ENCODE assay signal across 28 mouse cellular contexts in the genomic region with DNA sequence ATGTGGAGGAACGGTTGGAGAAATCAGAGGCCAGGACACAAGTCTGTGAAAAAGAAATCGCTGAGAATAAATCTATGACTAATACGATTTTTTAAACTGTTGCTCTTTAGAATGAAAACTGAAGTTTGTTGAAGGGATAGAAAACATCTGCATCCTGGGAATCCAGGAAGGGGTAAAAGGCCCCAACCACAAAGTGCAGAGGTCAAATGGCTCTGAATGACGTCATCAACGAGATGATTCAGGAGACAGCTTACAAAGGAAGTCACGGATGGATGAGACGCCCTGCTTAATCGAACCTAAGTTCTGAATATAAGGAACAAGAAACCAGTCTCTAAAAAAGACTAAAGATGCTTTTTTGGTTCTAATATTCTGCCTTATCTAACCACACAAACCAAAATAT. TPM values are rescaled to one million over a fixed set of nuclear protein-coding genes. Genes with fewer than 3 reads are reported as not detected.
DNase-seq lines count a peak whose midpoint lies in the region; TF ChIP-seq lines count a peak whose summit lies in the region.
"Had no signal": no experiment of that assay in that cellular context is flagged by ENCODE, and none has a peak within 500 bp of the region (broad histone marks: within the 10 kb centered on the region; RNA-seq: fewer than 3 reads in every experiment).

No protein-coding gene starts in this region.

- DNase-seq in kidney, adult 2 months, result peak; percentile 31
- DNase-seq in kidney, postnatal 4 days, result no peak
- peak; percentile 31 for DNase-seq in kidney, postnatal 10 days
- DNase-seq in kidney, adult 18-20 months, result no peak
- DNase-seq in 3T3-L1 (ENCODE audit: low read depth, low spot score), result peak; percentile 78
- DNase-seq in NIH3T3 (ENCODE audit: low read depth), result peak; percentile 70
- DNase-seq in hindbrain, embryonic 10.5 days (ENCODE audit: low spot score), result no peak
- DNase-seq: adrenal gland, postnatal 10 days; adrenal gland, postnatal 36 days; cerebellum, adult 2 months; cerebellum, postnatal 10 days; cerebellum, postnatal 36 days; embryo, embryonic 11 days; gastrocnemius, postnatal 10 days; gastrocnemius, postnatal 36 days; heart, adult 2 months; heart, postnatal 14 days; heart, postnatal 4 days had no signal

- H3K36me3 ChIP-seq in kidney, adult 2 months (ENCODE audit: control insufficient read depth, insufficient read depth, low read length), result no peaks in the 10 kb centered on the region; the same call in 1 of the 2 replicates
- peaks cover 85% of the 10 kb centered on the region for H3K36me3 ChIP-seq in hindbrain, embryonic 10.5 days

- no peak overlapping the region for H3K4me3 ChIP-seq in kidney, adult 2 months (ENCODE audit: insufficient read depth, low read depth, low read length)
- H3K4me3 ChIP-seq in hindbrain, embryonic 10.5 days, result no peak overlapping the region
- H3K4me3 ChIP-seq: embryonic facial prominence, embryonic 10.5 days; embryonic facial prominence, embryonic 13.5 days; erythroblast, embryonic 14.5 days; forebrain, embryonic 12.5 days; forebrain, embryonic 15.5 days; heart, adult 2 months; heart, embryonic 10.5 days; heart, embryonic 13.5 days; hindbrain, embryonic 12.5 days; hindbrain, embryonic 15.5 days had no signal

- no peak overlapping the region for H3K27ac ChIP-seq in kidney, adult 2 months (ENCODE audit: insufficient read depth, low read depth, low read length)
- no peak overlapping the region for H3K27ac ChIP-seq in hindbrain, embryonic 10.5 days
- H3K27ac ChIP-seq: embryonic facial prominence, embryonic 10.5 days; embryonic facial prominence, embryonic 13.5 days; forebrain, embryonic 12.5 days; forebrain, embryonic 15.5 days; heart, adult 2 months; heart, embryonic 10.5 days; heart, embryonic 13.5 days; hindbrain, embryonic 12.5 days; hindbrain, embryonic 15.5 days had no signal

- TF ChIP-seq POLR2A in kidney, adult 2 months (IDR thresholded peaks at IDR 0.05; ENCODE audit: low read depth, low read length), result no peak

- H3K27me3 ChIP-seq in kidney, adult 2 months (replicated peaks; ENCODE audit: control insufficient read depth, insufficient read depth, low read length), result no peaks in the 10 kb centered on the region
- no peaks in the 10 kb centered on the region for H3K27me3 ChIP-seq in hindbrain, embryonic 10.5 days (ENCODE audit: insufficient read depth, poor library complexity, severe bottlenecking)
- H3K27me3 ChIP-seq: embryonic facial prominence, embryonic 13.5 days; forebrain, embryonic 12.5 days; forebrain, embryonic 15.5 days; heart, embryonic 13.5 days; hindbrain, embryonic 12.5 days; hindbrain, embryonic 15.5 days; Patski had no signal

- H3K4me1 ChIP-seq in kidney, adult 2 months (ENCODE audit: control insufficient read depth, insufficient read depth, low read length), result no peaks in the 10 kb centered on the region
- no peaks in the 10 kb centered on the region for H3K4me1 ChIP-seq in hindbrain, embryonic 10.5 days (replicated peaks)
- H3K4me1 ChIP-seq: embryonic facial prominence, embryonic 10.5 days; embryonic facial prominence, embryonic 13.5 days; forebrain, embryonic 12.5 days; forebrain, embryonic 15.5 days; heart, embryonic 10.5 days; heart, embryonic 13.5 days; hindbrain, embryonic 12.5 days; hindbrain, embryonic 15.5 days had no signal

- 55% methylated on average over 8 of the region's 8 CpGs for WGBS in kidney, adult 2 months
- 80% methylated on average over 8 of the region's 8 CpGs for WGBS in hindbrain, embryonic 10.5 days

- H3K9me3 ChIP-seq in hindbrain, embryonic 10.5 days, result no peaks in the 10 kb centered on the region
- H3K9me3 ChIP-seq: embryonic facial prominence, embryonic 10.5 days; embryonic facial prominence, embryonic 13.5 days; forebrain, embryonic 12.5 days; forebrain, embryonic 15.5 days; heart, embryonic 10.5 days; heart, embryonic 13.5 days; hindbrain, embryonic 12.5 days; hindbrain, embryonic 15.5 days had no signal

- TF ChIP-seq CTCF in kidney, adult 2 months (conservative IDR thresholded peaks at IDR 0.05; ENCODE audit: insufficient read depth, insufficient read length, low read depth, low read length), result no peak

RNA-seq across cellular contexts. Expression of gene Rev1, which starts 48.3 kb away (rescaled TPM):
- 7.7 and 8.4 TPM in 2 replicates for polyA plus RNA-seq in kidney, adult 2 months (2012; rRNA removed)
- polyA plus RNA-seq in hindbrain, embryonic 10.5 days (2016; fragmentation: Nextera tagmentation; extraction: Ambion mirVana), result 32.4 and 32.6 TPM in 2 replicates

Comparison
In these comparisons a context has a peak if more than half of its experiments do, and no peak if none do; other contexts are left out.
1. DNase-seq: peak in kidney, adult 2 months (single experiment), kidney, postnatal 10 days (single experiment), 3T3-L1 (single experiment) and NIH3T3 (single experiment); none in kidney, postnatal 4 days (0 of 2), kidney, adult 18-20 months (single experiment) and hindbrain, embryonic 10.5 days (single experiment).